Mouse (Mus musculus) retina, postnatal 1 day (tissue): ENCODE measurements around the gene Prodh2.

Source experiments
- DNase-seq: peaks from one replicate; pipeline ENCODE4 v3.0.0-alpha.2; 2012

Gene Prodh2

GRCm38 (mm10) chr7:30550603-30551002 lies 57.2 kb downstream of the Prodh2 start:
- no peak for DNase-seq

GRCm38 (mm10) chr7:30551445-30552101 lies 58.2 kb downstream of the Prodh2 start:
- no peak for DNase-seq

GRCm38 (mm10) chr7:30552102-30553020 lies 58.9 kb downstream of the Prodh2 start, which contains the start of the genes Hspb6 and Proser3:
Hspb6 (plus strand) TSS chr7:30552178.
Proser3 (minus strand) TSS chr7:30552299.
- peak; percentile 99 for DNase-seq

GRCm38 (mm10) chr7:30553021-30553589 lies 59.7 kb downstream of the Prodh2 start:
- peak; percentile 64 for DNase-seq

- no peak for DNase-seq
Measured at GRCm38 (mm10) chr7:30553810-30554584, 60.6 kb downstream of the Prodh2 start.

- DNase-seq = peak; percentile 35
Measured at GRCm38 (mm10) chr7:30556894-30557536, 63.6 kb downstream of the Prodh2 start.

- no peak for DNase-seq
Measured at GRCm38 (mm10) chr7:30557901-30558514, 64.6 kb downstream of the Prodh2 start.

- DNase-seq = no peak
Measured at GRCm38 (mm10) chr7:30558656-30559442, 65.4 kb downstream of the Prodh2 start.

- DNase-seq = peak; percentile 99
Measured at GRCm38 (mm10) chr7:30559443-30559954, 66.1 kb downstream of the Prodh2 start, which contains the start of gene Lin37. Lin37 (minus strand) TSS chr7:30559838.

GRCm38 (mm10) chr7:30560296-30560695 lies 66.9 kb downstream of the Prodh2 start:
- DNase-seq = no peak

GRCm38 (mm10) chr7:30562526-30563116 lies 69.2 kb downstream of the Prodh2 start:
- DNase-seq = no peak
